Mouse (Mus musculus): ENCODE data around the gene Atp6v0d1. TPM values are rescaled to one million over a fixed set of nuclear protein-coding genes. Genes with fewer than 3 reads are reported as not detected.

Gene Atp6v0d1
- total RNA-seq, 1 experiment = 85.5 TPM

DNA sequence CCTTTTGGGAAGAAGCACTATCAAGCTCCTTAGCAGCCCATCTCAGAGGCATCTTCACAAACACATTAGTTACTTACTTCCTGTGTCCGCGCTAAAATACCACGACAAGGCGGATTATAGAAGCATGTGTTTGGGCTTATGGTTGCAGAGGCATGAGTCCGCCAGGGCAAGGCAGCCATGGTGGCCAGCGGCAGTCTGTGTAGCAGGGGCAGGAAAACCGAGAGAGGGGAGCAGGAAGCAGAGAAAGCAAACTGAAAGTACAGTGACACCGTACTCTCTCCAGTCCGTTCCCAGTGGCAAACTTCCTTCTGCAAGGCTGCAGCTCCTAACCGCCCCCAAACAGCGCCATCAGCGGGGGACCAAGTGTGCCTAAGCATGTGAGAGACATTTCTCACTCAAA, 66.1 kb downstream of the Atp6v0d1 start:
- Histone ChIP-seq H3K4me1 (ENCODE audit: control insufficient read depth in 2 of 2, insufficient read depth in 2 of 2, low read length in 2 of 2, poor library complexity in 1 of 2) (peaks cover 0 to 5% of the 10 kb centered on the region in 2 experiments; a peak in 2 of 4 replicates), H3K9ac (ENCODE audit: insufficient read depth, low read depth, low read length, poor library complexity, severe bottlenecking) (peak overlapping the region; percentile 66), H3K4me3 (ENCODE audit: insufficient read depth in 1 of 2, low read depth in 1 of 2, low read length in 2 of 2, poor library complexity in 1 of 2, severe bottlenecking in 1 of 2) (peak overlapping the region; percentile 46 to 59; a peak in 3 of 4 replicates), H3K36me3 (ENCODE audit: control insufficient read depth, insufficient read depth, low read length, poor library complexity, severe bottlenecking) (no peaks in the 10 kb centered on the region), H3K27ac (ENCODE audit: insufficient read depth, low read depth, low read length, poor library complexity, severe bottlenecking) (no peak overlapping the region), H3K9me3 (ENCODE audit: control insufficient read depth, insufficient read depth, low read depth, low read length) (no peaks in the 10 kb centered on the region)
- no peak for DNase-seq (ENCODE audit: low read depth, low spot score)
- TF ChIP-seq ZC3H11A (IDR thresholded peaks at IDR 0.05; ENCODE audit: borderline replicate concordance, low read depth, low read length) (no peak), MAFK (IDR thresholded peaks at IDR 0.05; ENCODE audit: insufficient read depth, low read depth, low read length) (no peak), CHD2 (IDR thresholded peaks at IDR 0.05; ENCODE audit: low read depth, low read length) (no peak), HCFC1 (IDR thresholded peaks at IDR 0.05; ENCODE audit: borderline replicate concordance, insufficient read depth, low read length) (no peak), ZNF384 (IDR thresholded peaks at IDR 0.05; ENCODE audit: low read depth, low read length) (no peak)
- in situ Hi-C loops (cut with MboI; ENCODE audit: low sequenced_read_pairs in 2 of 2, unreplicated experiment in 2 of 2) = no loop called here

DNA sequence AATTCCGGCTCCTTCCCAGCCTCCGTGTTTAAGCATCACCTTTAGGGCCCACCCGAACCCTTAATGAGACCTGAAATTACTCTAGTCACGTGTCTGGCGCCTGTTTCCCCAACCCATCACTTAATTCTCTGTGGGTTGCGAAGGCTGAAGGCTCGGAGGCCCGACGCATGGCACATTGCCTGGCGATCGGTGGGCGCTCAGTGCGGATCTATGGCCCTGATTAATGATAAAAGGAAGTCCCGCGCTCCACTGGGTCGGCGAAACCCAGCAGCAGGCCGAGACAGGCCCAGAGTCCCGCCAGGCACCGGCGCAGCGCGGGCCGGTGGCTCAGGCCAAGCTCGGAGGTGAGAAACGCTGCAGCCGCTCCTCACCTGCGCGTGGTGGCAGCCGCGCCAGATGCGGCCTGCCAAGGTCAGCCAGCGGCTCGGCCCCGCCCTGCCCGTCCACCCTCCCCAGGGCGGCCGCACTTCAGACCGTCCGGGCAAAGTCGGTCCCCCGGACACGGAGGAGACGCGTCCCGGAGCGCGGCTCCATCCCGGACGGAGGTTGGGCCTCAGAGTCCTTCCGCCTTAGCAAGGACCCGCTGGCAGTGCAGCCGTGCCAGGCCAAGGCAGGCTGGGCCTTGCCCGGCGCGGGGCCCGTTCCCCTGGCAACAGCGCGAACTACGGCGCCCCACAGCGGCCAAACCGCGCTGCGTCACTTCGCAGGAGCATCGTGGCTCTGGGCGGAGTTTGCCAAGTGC, 69.2 kb downstream of the Atp6v0d1 start, which contains the start of gene Zdhhc1:
Zdhhc1 (minus strand) TSS at position 464 of the 742 bp plus-strand sequence.
- TF ChIP-seq HCFC1 (IDR thresholded peaks at IDR 0.05; ENCODE audit: borderline replicate concordance, insufficient read depth, low read length) = peak; percentile 63; the same call in 1 of the 2 replicates
- no peak for TF ChIP-seq ZC3H11A (IDR thresholded peaks at IDR 0.05; ENCODE audit: borderline replicate concordance, low read depth, low read length)
- no peak for TF ChIP-seq ZNF384 (IDR thresholded peaks at IDR 0.05; ENCODE audit: low read depth, low read length)
- no peak for TF ChIP-seq MAFK (IDR thresholded peaks at IDR 0.05; ENCODE audit: insufficient read depth, low read depth, low read length)
- no peak for TF ChIP-seq CHD2 (IDR thresholded peaks at IDR 0.05; ENCODE audit: low read depth, low read length)
- Histone ChIP-seq H3K9ac (ENCODE audit: insufficient read depth, low read depth, low read length, poor library complexity, severe bottlenecking) (peak within 1 kb of the TSS; percentile 89), H3K36me3 (ENCODE audit: control insufficient read depth, insufficient read depth, low read length, poor library complexity, severe bottlenecking) (no peaks in the 10 kb centered on the region), H3K9me3 (ENCODE audit: control insufficient read depth, insufficient read depth, low read depth, low read length) (no peaks in the 10 kb centered on the region), H3K4me3 (ENCODE audit: insufficient read depth in 1 of 2, low read depth in 1 of 2, low read length in 2 of 2, poor library complexity in 1 of 2, severe bottlenecking in 1 of 2) (peak within 1 kb of the TSS; percentile 75 to 96), H3K4me1 (ENCODE audit: control insufficient read depth in 2 of 2, insufficient read depth in 2 of 2, low read length in 2 of 2, poor library complexity in 1 of 2) (peaks cover 0 to 5% of the 10 kb centered on the region in 2 experiments; a peak in 2 of 4 replicates), H3K27ac (ENCODE audit: insufficient read depth, low read depth, low read length, poor library complexity, severe bottlenecking) (no peak within 1 kb of the TSS)
- in situ Hi-C loops (cut with MboI; ENCODE audit: low sequenced_read_pairs in 2 of 2, unreplicated experiment in 2 of 2) = no loop called here
- no peak for DNase-seq (ENCODE audit: low read depth, low spot score)

DNA sequence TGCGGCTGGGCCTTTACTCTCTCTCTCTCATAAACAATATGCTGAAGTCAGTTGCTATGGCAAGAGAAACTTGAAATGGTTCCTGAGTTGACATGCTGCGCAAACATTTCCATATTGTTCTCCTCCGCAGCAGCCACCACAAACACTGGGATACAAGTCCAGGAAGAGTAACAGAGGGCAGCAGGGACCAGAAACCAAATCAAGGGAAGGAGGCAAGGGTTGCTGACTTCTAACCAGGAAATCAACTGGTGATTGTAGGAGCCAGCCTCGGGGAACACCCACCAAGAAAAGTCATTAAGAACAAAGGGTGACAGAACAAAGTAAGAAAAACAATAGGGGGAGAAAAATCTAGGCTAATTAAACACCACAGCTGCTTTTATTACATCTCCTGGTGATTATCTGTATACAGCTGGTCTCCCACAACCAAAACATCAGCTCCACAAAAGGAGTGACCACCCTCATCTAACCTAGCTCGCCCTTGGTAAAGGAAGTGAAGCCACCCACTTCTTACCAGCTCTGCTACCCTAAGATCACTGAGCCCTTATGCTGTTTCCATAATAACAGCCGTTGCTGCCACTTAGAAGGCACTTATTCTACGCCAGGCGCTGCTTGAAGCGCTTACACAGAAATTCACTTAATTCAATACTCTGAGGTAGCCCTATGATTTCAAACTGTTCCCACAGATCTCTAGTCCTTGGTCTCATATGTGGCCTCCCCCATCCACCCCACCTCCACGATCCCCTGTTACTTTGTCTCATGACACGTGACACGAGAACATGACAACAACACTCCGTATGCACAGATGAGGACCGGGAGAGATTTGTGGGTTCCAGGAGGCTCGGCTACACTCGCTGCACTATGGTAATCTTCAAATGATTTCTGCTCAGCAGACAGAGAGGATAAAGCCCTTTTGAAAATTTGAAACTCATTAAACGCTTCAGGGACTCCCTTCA, 70.2 kb downstream of the Atp6v0d1 start:
- peak overlapping the region in 1 of 2 experiments; percentile 75; a peak in 1 of 4 replicates for H3K4me3 ChIP-seq (ENCODE audit: insufficient read depth in 1 of 2, low read depth in 1 of 2, low read length in 2 of 2, poor library complexity in 1 of 2, severe bottlenecking in 1 of 2)
- H3K36me3 ChIP-seq (ENCODE audit: control insufficient read depth, insufficient read depth, low read length, poor library complexity, severe bottlenecking) = no peaks in the 10 kb centered on the region
- TF ChIP-seq ZC3H11A (IDR thresholded peaks at IDR 0.05; ENCODE audit: borderline replicate concordance, low read depth, low read length) (no peak), MAFK (IDR thresholded peaks at IDR 0.05; ENCODE audit: insufficient read depth, low read depth, low read length) (no peak), ZNF384 (IDR thresholded peaks at IDR 0.05; ENCODE audit: low read depth, low read length) (no peak), CHD2 (IDR thresholded peaks at IDR 0.05; ENCODE audit: low read depth, low read length) (no peak), HCFC1 (IDR thresholded peaks at IDR 0.05; ENCODE audit: borderline replicate concordance, insufficient read depth, low read length) (no peak)
- no peak overlapping the region for H3K27ac ChIP-seq (ENCODE audit: insufficient read depth, low read depth, low read length, poor library complexity, severe bottlenecking)
- no peak for DNase-seq (ENCODE audit: low read depth, low spot score)
- peak overlapping the region; percentile 89; the same call in 1 of the 2 replicates for H3K9ac ChIP-seq (ENCODE audit: insufficient read depth, low read depth, low read length, poor library complexity, severe bottlenecking)
- H3K9me3 ChIP-seq (ENCODE audit: control insufficient read depth, insufficient read depth, low read depth, low read length) = no peaks in the 10 kb centered on the region
- H3K4me1 ChIP-seq (ENCODE audit: control insufficient read depth in 2 of 2, insufficient read depth in 2 of 2, low read length in 2 of 2, poor library complexity in 1 of 2) = peaks cover 0 to 5% of the 10 kb centered on the region in 2 experiments; a peak in 2 of 4 replicates
- in situ Hi-C loops (cut with MboI; ENCODE audit: low sequenced_read_pairs in 2 of 2, unreplicated experiment in 2 of 2) = no loop called here

DNA sequence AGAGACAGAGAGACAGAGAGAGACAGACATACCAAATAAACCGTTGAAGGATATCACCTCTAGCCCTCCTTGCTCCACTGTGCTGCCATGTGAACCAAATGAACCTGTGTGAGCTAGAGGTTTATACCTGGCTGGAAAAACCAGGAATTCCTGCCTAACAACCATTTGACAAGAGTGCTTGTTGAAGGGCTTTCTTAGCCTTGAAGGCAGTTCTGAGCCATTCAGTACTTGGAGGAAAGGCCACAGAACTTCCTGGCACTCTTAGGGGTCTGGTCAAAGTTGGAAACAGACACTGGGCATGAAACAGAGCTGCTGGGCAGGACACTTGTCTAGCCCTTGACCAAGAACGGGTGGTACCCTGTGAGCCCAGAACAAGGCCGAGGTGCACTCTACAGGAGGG, 71.3 kb downstream of the Atp6v0d1 start:
- TF ChIP-seq ZNF384 (IDR thresholded peaks at IDR 0.05; ENCODE audit: low read depth, low read length) = no peak
- no peak for TF ChIP-seq MAFK (IDR thresholded peaks at IDR 0.05; ENCODE audit: insufficient read depth, low read depth, low read length)
- TF ChIP-seq HCFC1 (IDR thresholded peaks at IDR 0.05; ENCODE audit: borderline replicate concordance, insufficient read depth, low read length) = no peak
- no peak for TF ChIP-seq CHD2 (IDR thresholded peaks at IDR 0.05; ENCODE audit: low read depth, low read length)
- TF ChIP-seq ZC3H11A (IDR thresholded peaks at IDR 0.05; ENCODE audit: borderline replicate concordance, low read depth, low read length) = no peak
- no peaks in the 10 kb centered on the region for H3K36me3 ChIP-seq (ENCODE audit: control insufficient read depth, insufficient read depth, low read length, poor library complexity, severe bottlenecking)
- no peak for DNase-seq (ENCODE audit: low read depth, low spot score)
- peaks cover 0 to 5% of the 10 kb centered on the region in 2 experiments; a peak in 2 of 4 replicates for H3K4me1 ChIP-seq (ENCODE audit: control insufficient read depth in 2 of 2, insufficient read depth in 2 of 2, low read length in 2 of 2, poor library complexity in 1 of 2)
- no peak overlapping the region for H3K4me3 ChIP-seq (ENCODE audit: insufficient read depth in 1 of 2, low read depth in 1 of 2, low read length in 2 of 2, poor library complexity in 1 of 2, severe bottlenecking in 1 of 2)
- no peak overlapping the region for H3K27ac ChIP-seq (ENCODE audit: insufficient read depth, low read depth, low read length, poor library complexity, severe bottlenecking)
- no peak overlapping the region for H3K9ac ChIP-seq (ENCODE audit: insufficient read depth, low read depth, low read length, poor library complexity, severe bottlenecking)
- in situ Hi-C loops (cut with MboI; ENCODE audit: low sequenced_read_pairs in 2 of 2, unreplicated experiment in 2 of 2) = no loop called here
- H3K9me3 ChIP-seq (ENCODE audit: control insufficient read depth, insufficient read depth, low read depth, low read length) = no peaks in the 10 kb centered on the region

Measured in ES-E14 (cell line).